Mouse (Mus musculus) neural tube, embryonic 10.5 days (tissue): ENCODE measurements at regions not wholly inside any gene's neighbourhood (a gene's known extent, or its start where the extent isn't known, plus 50 kb on each side); places are given as distances from the start of the nearest gene placed in this dataset.

ENCODE experiments used
- DNase-seq: peaks from one replicate; pipeline ENCODE4 v3.0.0-alpha.2; 2017; ENCODE audit warnings: low spot score; ENCODE audit errors: extremely low spot score

- DNase-seq = peak; percentile 76
These were observed 96.7 kb downstream of the 1500009L16Rik start for GRCm38 (mm10) chr10:83819266-83819949.

DNA sequence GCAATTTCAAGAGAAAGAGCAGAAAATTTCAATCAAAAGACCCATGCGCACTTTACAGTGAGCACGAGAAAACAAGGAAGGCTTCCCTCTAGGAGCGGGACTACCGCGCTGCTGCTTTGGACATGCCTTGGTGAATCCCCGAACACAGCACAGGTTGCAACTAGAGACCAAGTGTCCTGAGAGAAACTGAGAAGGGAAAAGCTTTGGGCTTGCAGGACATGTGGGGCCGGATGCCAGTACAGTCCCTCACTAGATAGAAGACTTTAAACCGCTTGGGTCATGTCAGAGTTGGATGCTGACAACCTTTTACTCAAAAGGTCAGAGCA, 97.2 kb downstream of the 1500009L16Rik start:
- no peak for DNase-seq

- DNase-seq = no peak
These were observed 98.4 kb downstream of the 1500009L16Rik start for GRCm38 (mm10) chr10:83821089-83821488.

GRCm38 (mm10) chr10:83826105-83826504, 103.4 kb downstream of the 1500009L16Rik start:
- DNase-seq = no peak

GRCm38 (mm10) chr10:83836351-83836750, 113.7 kb downstream of the 1500009L16Rik start:
- no peak for DNase-seq

DNA sequence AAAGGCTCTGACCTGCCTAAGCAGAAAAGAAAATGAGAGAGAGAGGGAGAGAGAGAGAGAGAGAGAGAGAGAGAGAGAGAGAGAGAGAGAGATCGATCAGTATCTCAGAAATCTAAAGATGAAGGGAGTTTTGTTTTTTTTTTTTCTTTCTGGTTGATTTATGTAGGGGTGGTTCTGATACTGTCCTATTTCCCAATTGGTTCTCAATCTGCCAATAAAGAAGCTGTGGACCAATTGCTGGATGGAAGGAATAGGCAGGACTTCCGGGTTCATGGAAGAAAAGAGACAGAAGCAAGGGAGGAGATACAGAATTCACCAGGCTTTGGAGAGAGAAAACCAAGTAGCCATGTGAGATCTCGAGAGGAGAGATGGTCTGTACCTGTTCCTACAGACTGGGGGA, 117.6 kb downstream of the 1500009L16Rik start:
- no peak for DNase-seq

- DNase-seq = no peak
These were observed 128.2 kb downstream of the 1500009L16Rik start for GRCm38 (mm10) chr10:83850881-83851280.

DNA sequence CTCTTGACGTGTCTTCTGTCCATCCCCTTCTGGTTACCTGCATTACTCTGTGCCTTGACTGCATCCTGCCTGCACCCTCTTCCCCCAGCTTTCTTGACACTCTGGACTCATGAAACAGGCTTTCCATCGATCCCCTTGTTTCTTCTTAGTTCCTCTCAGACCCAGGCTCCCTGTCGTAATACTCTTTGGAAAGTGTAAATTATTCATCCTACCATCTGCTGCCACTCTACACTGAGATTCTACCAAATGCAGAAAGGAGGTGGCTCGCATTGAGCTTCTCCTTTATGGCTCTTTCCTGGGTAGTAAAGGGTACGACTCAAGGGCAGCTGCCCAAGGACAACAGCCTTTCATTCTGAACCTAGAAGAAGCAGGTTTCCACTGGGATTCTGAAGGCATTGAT, 129.5 kb downstream of the 1500009L16Rik start:
- DNase-seq = no peak

- DNase-seq = no peak
These were observed 130.1 kb downstream of the 1500009L16Rik start for GRCm38 (mm10) chr10:83852806-83853205.

DNA sequence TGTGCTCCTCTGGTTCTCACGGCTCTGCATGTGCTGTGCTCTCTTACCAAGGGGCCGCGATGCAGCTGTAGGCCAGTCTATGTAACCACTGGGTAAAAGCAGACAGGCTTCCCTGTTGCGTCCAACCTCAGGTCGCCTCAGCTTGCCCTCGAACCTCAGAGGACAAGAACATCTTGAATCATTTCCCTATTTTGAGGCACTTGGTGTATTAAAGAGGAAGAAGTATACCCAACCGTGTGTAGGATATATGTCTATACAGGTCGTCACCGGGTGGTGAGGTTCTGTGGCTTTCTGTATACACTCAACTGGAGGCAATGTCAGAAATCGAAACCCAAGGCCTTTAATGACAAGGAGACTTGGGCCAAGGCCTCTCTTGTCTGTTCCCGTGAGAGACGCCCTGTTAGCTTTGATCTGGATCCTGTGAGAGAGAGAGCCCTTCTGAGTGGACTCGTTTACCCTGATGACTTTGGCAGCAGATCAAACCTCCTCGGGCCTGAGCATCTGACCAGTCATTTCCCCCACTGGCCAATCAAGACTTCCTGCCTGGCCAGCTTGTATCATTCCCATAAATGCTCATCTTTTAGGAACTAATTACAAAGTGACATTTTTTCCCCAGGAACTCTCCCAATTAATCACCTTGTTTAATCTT, 135.3 kb downstream of the 1500009L16Rik start:
- no peak for DNase-seq

DNA sequence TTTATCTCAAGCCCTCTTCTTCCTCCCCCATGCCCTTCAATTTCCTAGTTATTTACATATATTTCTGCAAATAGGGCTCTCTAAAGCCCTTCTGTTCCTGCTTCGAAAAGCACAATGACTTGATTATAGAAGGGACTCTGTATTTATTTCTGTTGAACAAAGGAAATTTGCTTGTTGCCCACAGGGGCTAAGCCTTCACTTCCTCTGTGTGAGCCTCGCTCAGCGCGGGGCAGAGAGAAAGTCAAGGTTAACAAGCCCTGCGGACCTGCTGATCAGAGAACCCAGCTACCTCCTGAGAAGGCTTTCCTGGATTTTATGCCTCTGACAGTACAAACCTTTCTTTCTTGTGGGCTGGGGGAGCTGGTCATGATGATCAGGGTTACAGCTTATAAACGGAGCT, 136.0 kb downstream of the 1500009L16Rik start:
- no peak for DNase-seq

- DNase-seq = no peak
These were observed 137.0 kb downstream of the 1500009L16Rik start for GRCm38 (mm10) chr10:83859633-83860032.

DNA sequence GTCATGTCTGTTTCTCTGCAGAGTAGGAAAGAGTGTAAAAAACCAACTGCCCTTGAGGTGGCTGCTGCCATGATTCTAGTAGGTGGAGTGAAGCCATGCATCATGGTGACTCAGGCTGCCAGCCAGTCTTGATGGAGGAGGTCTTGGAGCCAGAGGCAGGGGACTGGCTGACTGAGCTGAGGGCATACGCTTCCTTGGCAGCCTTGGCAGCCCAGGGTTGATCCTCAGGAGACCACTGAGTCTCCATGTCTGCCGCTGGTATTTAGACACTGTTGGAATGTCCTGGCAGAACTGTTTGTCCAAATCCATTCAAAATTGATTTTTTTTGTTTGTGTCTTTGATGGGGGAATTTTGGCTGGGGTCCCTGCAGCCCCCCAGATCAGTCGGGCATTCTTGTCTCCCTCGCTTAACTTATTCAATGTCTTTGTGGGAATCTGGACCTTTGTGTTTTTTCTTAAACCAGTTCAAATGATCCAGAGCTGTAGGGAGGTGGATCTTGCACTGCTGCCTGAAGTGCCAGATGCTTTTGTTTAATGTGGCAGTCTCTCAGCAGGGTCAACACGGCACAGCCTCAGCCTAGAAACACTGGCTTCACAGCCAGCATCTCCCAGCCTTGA, 139.0 kb downstream of the 1500009L16Rik start:
- DNase-seq = no peak

- no peak for DNase-seq
These were observed 141.9 kb downstream of the 1500009L16Rik start for GRCm38 (mm10) chr10:83864591-83864990.

GRCm38 (mm10) chr10:83865929-83866328, 143.3 kb downstream of the 1500009L16Rik start:
- DNase-seq = no peak

DNA sequence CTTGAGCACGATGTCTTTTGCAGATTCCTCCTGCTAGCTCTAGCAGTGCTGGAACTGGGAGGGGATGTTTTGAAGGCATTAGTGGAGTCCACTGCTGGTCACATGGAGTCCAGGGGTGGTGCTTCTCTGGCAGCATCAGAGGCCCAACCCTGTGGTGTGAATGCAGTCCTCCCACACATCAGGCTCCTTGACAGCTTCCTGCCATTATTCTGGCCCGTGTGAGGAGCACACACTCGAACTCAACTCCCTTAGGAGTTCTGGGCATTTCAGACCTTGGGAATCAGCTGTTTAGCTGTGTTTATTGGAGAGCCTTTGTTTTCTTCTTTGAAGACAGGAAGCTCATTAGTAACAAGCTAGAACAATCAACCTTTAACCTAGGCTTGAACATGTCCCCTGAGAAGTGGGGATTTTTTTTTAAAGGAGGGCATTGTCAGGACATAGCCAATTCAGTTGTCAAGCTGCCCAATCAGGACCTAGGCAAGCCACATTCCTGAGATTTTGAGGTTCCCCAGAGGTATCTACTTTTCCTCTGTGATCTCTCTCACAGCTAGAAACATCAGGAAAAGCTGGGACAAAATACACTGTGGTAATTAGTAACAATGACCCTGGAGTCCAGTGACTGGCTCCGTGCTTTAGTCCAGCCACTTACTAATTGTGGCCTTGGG, 149.2 kb downstream of the 1500009L16Rik start:
- DNase-seq = no peak

GRCm38 (mm10) chr10:83878745-83879144, 156.1 kb downstream of the 1500009L16Rik start:
- DNase-seq = no peak

DNA sequence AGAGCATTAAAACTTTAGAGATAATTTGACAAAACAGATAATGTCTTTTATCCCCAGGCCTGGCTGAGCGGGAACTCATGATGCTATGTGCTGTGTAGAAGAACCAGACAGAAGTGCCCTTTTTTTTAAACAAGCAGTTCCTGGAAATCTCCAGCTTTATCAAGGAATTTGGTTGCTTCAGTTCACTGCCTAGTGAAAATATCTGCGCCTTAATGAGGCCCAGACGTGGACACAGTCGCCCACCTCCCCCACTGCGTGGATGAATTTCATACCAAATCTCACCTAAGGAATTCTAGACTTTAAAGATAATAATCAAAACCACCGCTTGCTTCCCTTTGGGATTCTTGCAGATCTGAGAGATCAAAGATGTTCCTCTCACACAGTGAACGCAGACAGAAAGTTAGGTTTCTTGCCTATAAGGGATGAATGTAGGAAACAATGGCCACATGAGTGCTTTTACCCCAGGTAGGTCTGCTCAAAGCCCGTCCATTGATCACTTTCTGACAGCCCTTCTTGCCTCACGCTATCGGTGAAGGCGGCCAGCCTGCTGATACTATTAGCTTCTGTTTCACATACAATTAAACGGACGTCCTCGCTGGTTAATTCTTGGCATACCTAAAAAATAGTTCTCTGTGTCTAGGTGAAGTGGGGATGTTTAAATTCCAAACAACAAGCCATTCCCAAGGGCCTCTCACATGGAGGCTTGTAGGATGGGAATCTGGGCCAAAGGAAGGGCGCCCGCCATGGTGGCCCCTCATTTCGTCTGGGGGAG, 159.6 kb downstream of the 1500009L16Rik start:
- DNase-seq = peak; percentile 40

DNA sequence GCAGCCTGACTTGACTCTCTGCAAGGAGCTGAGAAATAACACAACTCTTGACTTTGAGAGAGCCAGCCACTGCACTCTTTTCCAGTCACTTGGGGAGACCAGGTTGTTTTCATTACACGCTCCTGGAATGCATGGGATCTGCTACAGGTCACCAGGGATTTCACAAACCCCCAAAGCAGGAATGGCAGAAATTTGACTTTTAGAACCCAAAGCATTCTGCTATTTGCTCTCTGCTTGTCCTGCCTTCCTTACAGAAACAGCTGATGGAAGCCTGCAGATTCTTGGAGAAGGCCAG, 160.2 kb downstream of the 1500009L16Rik start:
- DNase-seq = no peak

DNA sequence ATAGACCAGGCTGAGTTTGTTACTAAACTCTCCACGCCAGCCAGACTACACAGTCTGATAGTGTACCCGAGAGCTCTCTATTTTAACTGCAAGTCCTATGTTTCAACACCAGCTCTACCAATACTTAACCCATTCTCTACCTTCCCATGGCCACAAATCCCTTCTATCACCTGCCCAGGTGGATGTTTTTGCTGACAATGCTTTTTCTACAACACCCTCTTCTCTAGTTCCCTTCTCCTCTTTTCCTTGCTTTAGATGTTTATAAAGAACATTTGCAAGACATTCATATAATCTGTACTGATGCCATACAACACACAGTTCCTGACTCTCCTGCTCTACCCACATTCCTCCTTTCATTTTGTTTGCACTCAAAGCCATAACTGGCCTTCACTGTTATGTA, 161.9 kb downstream of the 1500009L16Rik start:
- DNase-seq = no peak

- no peak for DNase-seq
These were observed 165.9 kb downstream of the 1500009L16Rik start for GRCm38 (mm10) chr10:83888587-83888986.

GRCm38 (mm10) chr10:83895741-83896150, 173.1 kb downstream of the 1500009L16Rik start:
- no peak for DNase-seq
